Mouse (Mus musculus) cortical plate, adult 2 months (tissue): ENCODE measurements around the gene Sos2. TPM values are rescaled to one million over a fixed set of nuclear protein-coding genes. Genes with fewer than 3 reads are reported as not detected.
"Not testable (repeated sequence)": the region's sequence is repeated elsewhere in the genome, so short reads cannot be mapped to it uniquely, and the experiment has no call there.

Experiments
- H3K27ac ChIP-seq: fragments of 200-500 bp; 2 replicates; pipeline ENCODE4 v1.5.1; 2012; ENCODE audit warnings: low read length, control low read depth, inconsistent platforms; ENCODE audit not compliant: insufficient read depth
- H3K4me1 ChIP-seq: fragments of 200-500 bp; 2 replicates; pipeline ENCODE4 v1.6.1; 2011; ENCODE audit warnings: low read length; ENCODE audit not compliant: control insufficient read depth, insufficient read depth
- H3K4me3 ChIP-seq: fragments of 200-500 bp; 2 replicates; pipeline ENCODE4 v1.5.1; 2011; ENCODE audit warnings: mild to moderate bottlenecking, low read length, control low read depth; ENCODE audit not compliant: insufficient read depth
- CTCF ChIP-seq: fragments of 200-500 bp; IDR thresholded peaks from 2 replicates; pipeline ENCODE4 v1.5.1; 2011; ENCODE audit warnings: mild to moderate bottlenecking, control low read depth, low read length; ENCODE audit not compliant: insufficient read depth; ENCODE audit errors: extremely low read depth
- POLR2A ChIP-seq: fragments of 200-500 bp; IDR thresholded peaks from 2 replicates; pipeline ENCODE4 v1.6.1; 2011; ENCODE audit warnings: mild to moderate bottlenecking, low read length, control low read depth; ENCODE audit not compliant: insufficient read depth; ENCODE audit errors: extremely low read depth
- polyA plus RNA-seq: library from polyadenylated mRNA; depleted of rRNA; stranded (reverse); fragments of >200 nt; gene quantifications from 2 replicates; pipeline ENCODE4 v1.2.3, GENCODE M21; 2012

Gene Sos2
- polyA plus RNA-seq, 1 experiment, result 32.1 TPM

GRCm38 (mm10) chr12:69644877-69645276 lies 36.8 kb downstream of the Sos2 start:
- no peak overlapping the region for H3K4me3 ChIP-seq
- TF ChIP-seq CTCF, result no peak
- no peak for TF ChIP-seq POLR2A
- peaks cover 6% of the 10 kb centered on the region for H3K4me1 ChIP-seq
- no peak overlapping the region for H3K27ac ChIP-seq

DNA sequence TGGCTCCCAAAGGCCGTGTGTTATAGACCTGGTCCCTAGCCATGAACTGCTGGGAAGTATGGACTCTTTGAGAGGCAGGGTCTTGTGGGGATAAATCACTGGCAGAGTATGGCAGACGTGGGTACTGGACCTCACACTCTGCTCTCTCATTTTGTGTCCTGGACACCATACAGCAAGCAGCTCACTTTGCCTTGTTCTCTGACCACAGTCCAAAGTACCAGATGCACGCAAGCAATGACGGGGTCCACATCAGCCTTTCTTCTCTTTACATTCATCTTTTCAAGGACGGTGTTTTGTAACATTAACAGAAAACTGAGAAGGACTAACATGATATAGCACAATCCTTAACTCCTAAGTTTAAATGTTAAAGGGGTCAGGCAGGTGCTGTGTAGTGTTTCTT lies 38.8 kb downstream of the Sos2 start:
- peaks cover 6% of the 10 kb centered on the region for H3K4me1 ChIP-seq

GRCm38 (mm10) chr12:69634761-69635160 lies 46.9 kb downstream of the Sos2 start:
- Histone ChIP-seq H3K4me3 (no peak overlapping the region), H3K4me1 (no peaks in the 10 kb centered on the region), H3K27ac (no peak overlapping the region)
- TF ChIP-seq CTCF, result no peak
- no peak for TF ChIP-seq POLR2A

More for the DNA sequence above, 38.8 kb downstream of the Sos2 start:
- TF ChIP-seq CTCF (no peak), POLR2A (no peak)
- H3K4me3 ChIP-seq, result no peak overlapping the region
- no peak overlapping the region for H3K27ac ChIP-seq

DNA sequence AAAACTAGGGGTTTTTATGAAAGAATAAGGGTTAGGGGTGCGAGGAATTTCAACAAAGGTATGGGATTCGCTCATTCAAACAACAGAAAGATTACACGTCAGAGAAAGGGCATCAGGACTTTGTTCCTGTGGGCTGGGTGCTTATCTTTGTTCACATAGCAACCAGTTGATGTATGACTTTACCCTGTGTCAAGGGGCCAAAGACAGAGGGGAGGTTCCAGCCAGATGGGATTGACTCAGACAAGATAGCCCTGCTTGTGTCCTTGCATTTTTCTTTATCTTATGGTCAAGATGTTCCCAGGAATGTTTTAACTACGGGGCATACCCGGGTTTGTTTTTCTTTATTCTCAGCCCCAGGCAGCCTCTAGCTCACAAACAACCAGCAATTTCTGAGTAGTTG lies 63.1 kb downstream of the Sos2 start:
- not testable (repeated sequence) for H3K4me3 ChIP-seq, H3K4me1 ChIP-seq, H3K27ac ChIP-seq

GRCm38 (mm10) chr12:69604367-69604766 lies 77.3 kb downstream of the Sos2 start:
- no peak for TF ChIP-seq POLR2A
- no peak for TF ChIP-seq CTCF
- Histone ChIP-seq H3K4me3 (no peak overlapping the region), H3K4me1 (no peaks in the 10 kb centered on the region), H3K27ac (no peak overlapping the region)

DNA sequence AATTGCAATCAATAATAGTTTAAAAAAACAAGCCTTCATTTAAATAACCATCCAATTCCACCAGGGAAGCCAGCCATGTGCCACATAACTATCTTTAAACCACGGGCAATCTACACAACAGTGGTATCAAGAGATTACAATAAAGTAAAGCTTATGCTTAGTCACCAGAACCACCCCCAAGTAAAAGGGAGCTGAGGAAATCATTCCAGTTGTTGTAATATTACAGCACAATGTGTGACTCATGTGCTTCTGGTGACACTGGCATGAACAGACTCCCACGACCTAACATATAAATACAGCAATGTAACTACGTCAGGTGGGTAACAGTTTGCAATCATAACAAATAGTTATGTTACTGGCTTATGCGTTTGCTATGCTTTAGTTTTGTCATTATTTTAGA lies 84.2 kb downstream of the Sos2 start:
- no peak overlapping the region for H3K4me3 ChIP-seq
- no peak overlapping the region for H3K27ac ChIP-seq
- TF ChIP-seq CTCF, result no peak
- no peak for TF ChIP-seq POLR2A
- no peaks in the 10 kb centered on the region for H3K4me1 ChIP-seq

DNA sequence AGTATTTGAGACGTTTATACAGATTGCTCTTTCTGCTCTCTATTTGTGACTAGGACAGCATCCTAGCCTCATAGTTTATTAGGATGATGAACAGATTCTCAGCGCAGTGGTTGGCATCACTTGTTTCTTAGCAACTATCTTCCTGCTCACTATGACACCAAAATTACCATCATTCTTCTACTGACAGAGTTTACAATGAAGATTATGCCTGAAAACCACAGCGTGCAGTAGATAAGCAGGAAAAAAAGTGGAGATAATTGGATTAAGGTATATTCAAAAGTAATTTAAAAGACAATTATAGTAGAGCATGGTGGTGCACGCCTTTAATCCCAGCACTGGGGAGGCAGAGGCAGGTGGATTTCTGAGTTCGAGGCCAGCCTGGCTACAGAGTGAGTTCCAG lies 88.5 kb downstream of the Sos2 start:
- no peak overlapping the region for H3K4me3 ChIP-seq
- TF ChIP-seq POLR2A, result no peak
- no peak for TF ChIP-seq CTCF
- H3K27ac ChIP-seq, result no peak overlapping the region
- no peaks in the 10 kb centered on the region for H3K4me1 ChIP-seq

GRCm38 (mm10) chr12:69583270-69583629 lies 98.4 kb downstream of the Sos2 start:
- peak overlapping the region; percentile 77 for H3K4me3 ChIP-seq
- TF ChIP-seq POLR2A (no peak), CTCF (no peak)

DNA sequence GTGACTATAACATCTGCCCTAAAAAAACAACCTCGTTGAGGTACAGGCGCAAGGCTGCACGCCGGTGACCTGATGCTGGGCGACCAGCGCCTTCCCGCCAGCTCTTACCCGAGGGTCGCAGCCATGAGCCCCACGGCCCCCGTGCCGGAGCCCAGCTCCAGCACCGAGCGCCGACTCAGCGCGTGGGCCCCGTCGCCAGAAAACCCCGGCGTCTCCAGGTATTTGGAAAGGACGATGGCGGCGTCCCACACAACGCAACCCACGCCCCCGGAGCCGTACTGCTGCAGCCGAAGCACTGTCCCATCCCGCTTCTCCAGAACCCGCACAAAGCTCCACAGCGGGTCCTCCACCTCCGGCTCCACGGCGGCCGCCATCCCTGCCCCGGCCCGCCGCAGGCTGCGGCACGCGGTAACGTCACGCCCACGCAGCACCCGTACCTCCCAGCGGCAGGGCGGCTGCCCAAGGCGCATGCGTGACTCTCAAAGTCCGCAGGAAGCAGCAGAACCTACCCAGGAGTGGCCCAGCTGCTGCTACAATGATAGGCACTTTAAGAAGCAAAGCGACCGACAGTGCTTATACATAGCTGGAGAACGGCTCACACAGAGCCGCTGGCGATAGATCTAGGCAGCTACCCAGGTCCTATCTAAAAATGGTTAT lies 98.9 kb downstream of the Sos2 start, which contains the start of gene Vcpkmt:
Gene Vcpkmt (minus strand): TSS at position 416 of the 657 bp plus-strand sequence.
- H3K4me1 ChIP-seq, result peaks cover 6% of the 10 kb centered on the region
- peak; percentile 78; the same call in 1 of the 2 replicates for TF ChIP-seq POLR2A
- TF ChIP-seq CTCF, result no peak
- H3K4me3 ChIP-seq, result peak within 1 kb of the TSS; percentile 77
- H3K27ac ChIP-seq, result peak within 1 kb of the TSS; percentile 79

More at GRCm38 (mm10) chr12:69583270-69583629, 98.4 kb downstream of the Sos2 start:
- Histone ChIP-seq H3K27ac (no peak overlapping the region), H3K4me1 (peaks cover 6% of the 10 kb centered on the region)

DNA sequence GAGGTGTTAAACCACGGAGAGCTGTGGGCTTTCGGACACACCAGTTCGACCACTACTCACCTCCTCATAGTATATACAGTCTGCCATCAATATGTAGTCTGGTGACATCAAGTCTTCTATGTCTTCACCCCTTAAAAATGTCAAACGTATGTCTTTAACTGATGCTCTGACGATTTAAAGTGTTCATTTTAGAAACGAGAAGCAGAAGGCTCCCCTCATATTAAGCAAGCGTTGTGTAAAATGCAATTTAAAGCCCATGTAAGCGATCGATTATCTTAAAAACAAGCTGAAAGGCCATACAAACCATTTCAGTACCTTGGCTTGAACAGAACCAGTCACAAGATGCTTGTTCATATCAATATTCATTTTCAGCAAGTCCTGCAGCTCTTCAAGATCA lies 99.4 kb downstream of the Sos2 start:
- H3K4me3 ChIP-seq, result peak overlapping the region; percentile 77
- peak overlapping the region; percentile 79; the same call in 1 of the 2 replicates for H3K27ac ChIP-seq
- TF ChIP-seq POLR2A, result no peak
- no peak for TF ChIP-seq CTCF
- H3K4me1 ChIP-seq, result peaks cover 6% of the 10 kb centered on the region

GRCm38 (mm10) chr12:69579623-69580022 lies 102.0 kb downstream of the Sos2 start:
- Histone ChIP-seq H3K4me3 (no peak overlapping the region), H3K27ac (no peak overlapping the region), H3K4me1 (peaks cover 6% of the 10 kb centered on the region)
- TF ChIP-seq POLR2A (no peak), CTCF (no peak)
